Mouse (Mus musculus) forebrain, embryonic 10.5 days (tissue): Measurements from ENCODE around the gene Gpr137c. TPM values are rescaled to one million over a fixed set of nuclear protein-coding genes. Genes with fewer than 3 reads are reported as not detected.

Experiments used
- DNase-seq: peaks from one replicate; pipeline ENCODE4 v3.0.0-alpha.2; 2017; ENCODE audit warnings: low spot score; ENCODE audit errors: extremely low spot score
- H3K27ac ChIP-seq: fragments of 300-500 bp; sonication (generic); 2 replicates; pipeline ENCODE4 v1.5.1; 2016; ENCODE audit warnings: mild to moderate bottlenecking
- H3K27me3 ChIP-seq: fragments of 300-500 bp; sonication (generic); 2 replicates; pipeline ENCODE4 v1.6.1; 2016; ENCODE audit warnings: mild to moderate bottlenecking; ENCODE audit not compliant: poor library complexity, severe bottlenecking
- H3K36me3 ChIP-seq: fragments of 300-500 bp; sonication (generic); replicated peaks from 2 replicates; pipeline ENCODE4 v1.6.1; 2016; ENCODE audit warnings: mild to moderate bottlenecking, moderate library complexity
- H3K4me1 ChIP-seq: fragments of 300-500 bp; sonication (generic); 2 replicates; pipeline ENCODE4 v1.6.1; 2016
- H3K4me3 ChIP-seq: fragments of 300-500 bp; sonication (generic); 2 replicates; pipeline ENCODE4 v1.5.1; 2016; ENCODE audit warnings: mild to moderate bottlenecking, moderate library complexity
- H3K9me3 ChIP-seq: fragments of 300-500 bp; sonication (generic); 2 replicates; pipeline ENCODE4 v1.6.1; 2016; ENCODE audit warnings: mild to moderate bottlenecking, moderate library complexity
- WGBS: fragments of 180-500 bp; shearing (Covaris S2); methylation state at CpG from one replicate; pipeline ENCODE4 v1.1.7; 2016; 5-methylcytosine and 5-hydroxymethylcytosine counted together
- polyA plus RNA-seq: library from polyadenylated mRNA; unstranded; fragments of >200 nt; fragmentation: Nextera tagmentation; extraction: Ambion mirVana; gene quantifications from 2 replicates; pipeline ENCODE4 v1.2.1, GENCODE M21; 2016

Gpr137c gene
- polyA plus RNA-seq, 1 experiment from 2014 or later = 4.5 TPM

DNA sequence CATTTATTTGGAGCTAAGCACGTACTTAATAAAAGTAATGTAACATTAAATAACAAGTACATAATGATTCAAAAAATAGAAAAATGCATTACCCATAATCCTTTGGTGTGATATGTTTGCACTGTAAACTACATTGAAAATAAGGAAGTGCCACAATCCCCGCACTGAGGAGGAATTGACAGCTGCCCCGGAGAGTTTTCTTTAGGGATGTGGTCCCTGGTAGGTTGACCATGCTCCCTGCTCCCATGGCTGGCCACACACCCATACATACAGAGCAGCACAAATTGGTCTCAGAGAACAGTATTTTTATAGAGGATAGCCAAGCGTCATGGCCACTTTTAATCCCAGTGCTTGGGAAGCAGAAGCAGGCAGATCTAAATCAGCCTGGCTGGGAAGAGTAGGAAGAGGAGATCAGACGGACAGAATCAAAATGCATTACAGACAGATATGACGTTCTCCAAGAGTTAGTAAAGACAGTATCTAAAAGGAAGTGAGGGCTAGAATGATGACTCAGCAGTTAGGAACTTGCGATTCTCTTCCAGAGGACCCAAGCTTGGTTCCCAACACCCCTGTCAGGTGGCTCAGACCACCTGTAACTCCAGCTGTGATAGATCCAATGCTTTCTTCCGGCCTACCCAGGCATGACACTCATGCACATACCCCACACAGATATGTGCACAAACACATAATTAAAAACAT, 88.3 kb downstream of the Gpr137c start:
- DNase-seq = no peak
- 92% methylated on average over 8 of the region's 8 CpGs for WGBS
- no peaks in the 10 kb centered on the region for H3K4me1 ChIP-seq
- no peak overlapping the region for H3K4me3 ChIP-seq
- H3K27me3 ChIP-seq = no peaks in the 10 kb centered on the region
- no peak overlapping the region for H3K27ac ChIP-seq
- peaks cover 16% of the 10 kb centered on the region for H3K36me3 ChIP-seq
- peaks cover 11% of the 10 kb centered on the region for H3K9me3 ChIP-seq

DNA sequence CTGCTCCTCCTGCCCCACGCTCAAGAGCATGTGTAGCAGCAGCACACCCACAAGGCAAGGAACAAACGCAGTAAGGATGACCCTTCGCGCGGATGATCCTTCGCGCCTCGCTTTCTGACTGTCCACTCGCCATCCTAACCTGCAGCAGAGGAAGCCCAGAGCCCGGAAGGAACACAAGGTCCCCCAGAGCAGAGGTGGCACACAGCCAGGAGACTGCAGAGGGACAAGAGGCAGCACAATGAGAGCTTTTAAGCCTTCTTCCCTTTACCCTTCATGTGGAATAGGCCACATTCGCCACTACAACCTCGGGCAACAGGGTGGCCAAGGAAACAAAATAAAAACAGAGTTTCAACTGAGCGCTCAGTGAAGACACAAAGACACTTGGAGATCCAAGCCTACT, 90.1 kb downstream of the Gpr137c start:
- Histone ChIP-seq H3K4me1 (no peaks in the 10 kb centered on the region), H3K36me3 (peaks cover 11% of the 10 kb centered on the region), H3K9me3 (peaks cover 11% of the 10 kb centered on the region), H3K4me3 (no peak overlapping the region), H3K27ac (no peak overlapping the region), H3K27me3 (no peaks in the 10 kb centered on the region)
- DNase-seq = no peak
- WGBS = 95% methylated on average over 13 of the region's 13 CpGs

- WGBS = 93% methylated on average over 14 of the region's 14 CpGs
These were observed 90.6 kb downstream of the Gpr137c start for GRCm38 (mm10) chr14:45310101-45310500.

GRCm38 (mm10) chr14:45316927-45317326, 97.4 kb downstream of the Gpr137c start:
- no peak for DNase-seq
- no peaks in the 10 kb centered on the region; the same call in 1 of the 2 replicates for H3K27me3 ChIP-seq
- H3K4me1 ChIP-seq = peaks cover 26% of the 10 kb centered on the region
- no peaks in the 10 kb centered on the region for H3K9me3 ChIP-seq
- 82% methylated on average over 5 of the region's 5 CpGs for WGBS
- no peak overlapping the region for H3K27ac ChIP-seq
- no peaks in the 10 kb centered on the region for H3K36me3 ChIP-seq
- H3K4me3 ChIP-seq = peak overlapping the region; percentile 85

More at GRCm38 (mm10) chr14:45310101-45310500, 90.6 kb downstream of the Gpr137c start:
- Histone ChIP-seq H3K4me3 (no peak overlapping the region), H3K27ac (no peak overlapping the region), H3K9me3 (peaks cover 11% of the 10 kb centered on the region), H3K4me1 (no peaks in the 10 kb centered on the region), H3K27me3 (no peaks in the 10 kb centered on the region), H3K36me3 (peaks cover 8% of the 10 kb centered on the region)
- DNase-seq = no peak

- Histone ChIP-seq H3K36me3 (no peaks in the 10 kb centered on the region), H3K4me3 (peak overlapping the region; percentile 85), H3K4me1 (peaks cover 26% of the 10 kb centered on the region), H3K27me3 (no peaks in the 10 kb centered on the region; the same call in 1 of the 2 replicates), H3K9me3 (no peaks in the 10 kb centered on the region), H3K27ac (peak overlapping the region; percentile 94)
- no peak for DNase-seq
- WGBS = under 1% methylated on average over 38 of the region's 38 CpGs
These were observed 98.4 kb downstream of the Gpr137c start for GRCm38 (mm10) chr14:45317921-45318411.

- Histone ChIP-seq H3K4me3 (peak within 1 kb of the TSS; percentile 85), H3K36me3 (no peaks in the 10 kb centered on the region), H3K27me3 (no peaks in the 10 kb centered on the region; the same call in 1 of the 2 replicates), H3K27ac (peak within 1 kb of the TSS; percentile 94), H3K4me1 (peaks cover 26% of the 10 kb centered on the region), H3K9me3 (no peaks in the 10 kb centered on the region)
- WGBS = 2% methylated on average over 73 of the region's 74 CpGs
- peak; percentile 75 for DNase-seq
These were observed 99.1 kb downstream of the Gpr137c start, which contains the start of gene Ero1l for GRCm38 (mm10) chr14:45318426-45319236. Gene Ero1l, minus strand, starts transcription at chr14:45318771.

DNA sequence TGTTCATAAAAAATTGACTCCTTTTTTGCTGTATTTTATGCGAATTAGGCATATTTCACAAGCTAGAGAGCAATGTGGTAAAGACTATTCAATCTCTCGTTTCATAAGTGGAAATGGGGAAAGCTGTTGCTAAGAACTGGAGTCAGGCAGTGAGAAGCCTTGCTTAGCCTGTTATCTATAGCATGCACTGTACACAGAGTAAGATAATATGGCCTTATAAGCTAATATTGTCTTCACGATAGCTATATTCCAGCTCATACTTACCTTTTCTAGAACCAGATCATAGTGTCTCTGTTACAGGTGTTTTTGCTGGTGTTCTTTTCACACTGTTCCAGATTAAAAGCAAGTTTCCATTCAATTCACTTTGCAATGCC, 99.7 kb downstream of the Gpr137c start:
- H3K4me1 ChIP-seq = peaks cover 26% of the 10 kb centered on the region
- 72% methylated on average over 3 of the region's 3 CpGs for WGBS
- H3K27me3 ChIP-seq = no peaks in the 10 kb centered on the region; the same call in 1 of the 2 replicates
- H3K36me3 ChIP-seq = no peaks in the 10 kb centered on the region
- H3K4me3 ChIP-seq = peak overlapping the region; percentile 85
- DNase-seq = no peak
- peak overlapping the region; percentile 94 for H3K27ac ChIP-seq
- H3K9me3 ChIP-seq = no peaks in the 10 kb centered on the region

- Histone ChIP-seq H3K9me3 (no peaks in the 10 kb centered on the region), H3K4me1 (peaks cover 26% of the 10 kb centered on the region), H3K4me3 (no peak overlapping the region), H3K36me3 (no peaks in the 10 kb centered on the region), H3K27me3 (no peaks in the 10 kb centered on the region; the same call in 1 of the 2 replicates), H3K27ac (no peak overlapping the region)
- WGBS = 85% methylated on average over 4 of the region's 4 CpGs
- no peak for DNase-seq
These were observed 100.6 kb downstream of the Gpr137c start for GRCm38 (mm10) chr14:45320111-45320510.

GRCm38 (mm10) chr14:45321067-45321466, 101.5 kb downstream of the Gpr137c start:
- no peak overlapping the region for H3K4me3 ChIP-seq
- WGBS = 94% methylated on average over 3 of the region's 3 CpGs
- peaks cover 30% of the 10 kb centered on the region for H3K4me1 ChIP-seq
- H3K27me3 ChIP-seq = no peaks in the 10 kb centered on the region; the same call in 1 of the 2 replicates
- no peaks in the 10 kb centered on the region for H3K9me3 ChIP-seq
- no peak overlapping the region for H3K27ac ChIP-seq
- DNase-seq = no peak
- no peaks in the 10 kb centered on the region for H3K36me3 ChIP-seq

GRCm38 (mm10) chr14:45321622-45322021, 102.1 kb downstream of the Gpr137c start:
- 86% methylated on average over 5 of the region's 5 CpGs for WGBS
- H3K27ac ChIP-seq = no peak overlapping the region
- H3K36me3 ChIP-seq = no peaks in the 10 kb centered on the region
- no peaks in the 10 kb centered on the region; the same call in 1 of the 2 replicates for H3K27me3 ChIP-seq
- no peak for DNase-seq
- no peaks in the 10 kb centered on the region for H3K9me3 ChIP-seq
- no peak overlapping the region for H3K4me3 ChIP-seq
- H3K4me1 ChIP-seq = peaks cover 25% of the 10 kb centered on the region

DNA sequence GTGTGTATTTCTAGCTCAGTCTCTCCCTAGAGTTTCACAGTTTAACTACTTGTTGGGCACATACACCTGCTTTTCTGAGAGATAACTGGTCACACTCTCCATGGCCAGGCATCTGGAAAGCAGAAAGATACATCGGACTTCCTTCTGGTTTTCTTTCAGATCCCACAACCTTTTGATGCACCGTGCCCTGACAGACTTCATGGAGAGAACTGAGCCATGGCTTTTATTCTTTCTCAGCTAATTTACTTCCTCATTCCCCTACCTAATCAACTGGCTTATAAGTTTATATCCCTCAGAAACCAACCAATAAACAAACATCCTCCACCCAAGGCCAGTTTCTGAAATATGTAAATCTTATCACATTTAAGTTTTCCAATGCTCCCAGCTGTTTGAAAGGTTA, 102.9 kb downstream of the Gpr137c start:
- Histone ChIP-seq H3K4me1 (peaks cover 19% of the 10 kb centered on the region), H3K9me3 (no peaks in the 10 kb centered on the region), H3K27ac (no peak overlapping the region), H3K36me3 (no peaks in the 10 kb centered on the region), H3K27me3 (no peaks in the 10 kb centered on the region; the same call in 1 of the 2 replicates), H3K4me3 (no peak overlapping the region)
- DNase-seq = no peak
- whole genome bisulfite sequencing = 91% methylated on average over 2 of the region's 2 CpGs

DNA sequence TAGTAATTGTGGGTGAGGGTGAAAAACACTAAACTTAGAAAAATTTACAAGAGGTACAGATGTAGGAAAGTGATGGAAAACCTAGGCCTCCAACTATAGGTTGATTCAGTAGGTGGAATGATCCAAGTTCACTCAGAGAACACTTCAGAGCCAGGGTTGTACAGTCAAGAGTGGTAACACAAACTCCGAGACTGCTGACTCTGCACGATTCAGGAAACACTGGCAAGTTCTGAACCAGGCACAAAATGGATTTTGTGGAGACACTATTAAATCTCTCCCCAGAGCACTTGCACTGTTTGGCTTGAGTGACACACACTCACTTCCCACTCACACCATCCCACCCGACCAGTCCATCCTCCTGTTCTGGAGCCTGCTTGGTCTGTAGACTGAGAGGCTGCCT, 103.8 kb downstream of the Gpr137c start:
- no peaks in the 10 kb centered on the region; the same call in 1 of the 2 replicates for H3K27me3 ChIP-seq

GRCm38 (mm10) chr14:45325471-45325870, 106.0 kb downstream of the Gpr137c start:
- no peak for DNase-seq
- H3K9me3 ChIP-seq = no peaks in the 10 kb centered on the region
- H3K4me3 ChIP-seq = no peak overlapping the region
- H3K27me3 ChIP-seq = no peaks in the 10 kb centered on the region
- H3K4me1 ChIP-seq = peaks cover 4% of the 10 kb centered on the region; the same call in 1 of the 2 replicates
- no peak overlapping the region for H3K27ac ChIP-seq
- no peaks in the 10 kb centered on the region for H3K36me3 ChIP-seq

More for the DNA sequence above, 103.8 kb downstream of the Gpr137c start:
- 89% methylated on average over 3 of the region's 3 CpGs for WGBS
- Histone ChIP-seq H3K9me3 (no peaks in the 10 kb centered on the region), H3K36me3 (no peaks in the 10 kb centered on the region), H3K4me1 (peaks cover 11% of the 10 kb centered on the region), H3K27ac (no peak overlapping the region), H3K4me3 (no peak overlapping the region)
- no peak for DNase-seq
